21 mouse cellular contexts compared by ENCODE assay signal in genomic region chr15:99423884-99424283, GRCm38 (mm10). TPM values are rescaled to one million over a fixed set of nuclear protein-coding genes. Genes with fewer than 3 reads are reported as not detected.
DNase-seq lines count a peak whose midpoint lies in the region; ATAC-seq and TF ChIP-seq lines count a peak whose summit lies in the region.
"Had no signal": no experiment of that assay in that cellular context is flagged by ENCODE, and none has a peak within 500 bp of the region (broad histone marks: within the 10 kb centered on the region; RNA-seq: fewer than 3 reads in every experiment).

No protein-coding gene starts in this region.

- ATAC-seq in heart, embryonic 11.5 days (replicated peaks; ENCODE audit: insufficient number of reproducible peaks, low FRiP score, low TSS enrichment): no peak
- no peak for ATAC-seq in midbrain, embryonic 16.5 days
- no peak for ATAC-seq in midbrain, embryonic 13.5 days
- no peak for ATAC-seq in embryonic facial prominence, embryonic 12.5 days (ENCODE audit: insufficient number of reproducible peaks, insufficient read depth, low FRiP score, low TSS enrichment)
- ATAC-seq: forebrain, embryonic 16.5 days; hindbrain, embryonic 16.5 days had no signal

- H3K27me3 ChIP-seq in heart, embryonic 11.5 days (ENCODE audit: control insufficient read depth, insufficient read depth, low read length): no peaks in the 10 kb centered on the region
- no peaks in the 10 kb centered on the region for H3K27me3 ChIP-seq in midbrain, embryonic 16.5 days (ENCODE audit: control insufficient read depth, insufficient read depth, low read depth, low read length)
- no peaks in the 10 kb centered on the region for H3K27me3 ChIP-seq in midbrain, embryonic 13.5 days
- H3K27me3 ChIP-seq in embryonic facial prominence, embryonic 12.5 days: no peaks in the 10 kb centered on the region
- H3K27me3 ChIP-seq: embryonic facial prominence, embryonic 15.5 days; heart, embryonic 15.5 days; hindbrain, embryonic 12.5 days had no signal

- H3K9me3 ChIP-seq in heart, embryonic 11.5 days (replicated peaks; ENCODE audit: control insufficient read depth, low read length): no peaks in the 10 kb centered on the region
- H3K9me3 ChIP-seq in midbrain, embryonic 16.5 days (replicated peaks; ENCODE audit: control insufficient read depth, low read length, poor library complexity, severe bottlenecking): no peaks in the 10 kb centered on the region
- no peaks in the 10 kb centered on the region for H3K9me3 ChIP-seq in midbrain, embryonic 13.5 days
- no peaks in the 10 kb centered on the region for H3K9me3 ChIP-seq in embryonic facial prominence, embryonic 12.5 days
- H3K9me3 ChIP-seq: embryonic facial prominence, embryonic 15.5 days; G1E; heart, embryonic 15.5 days; hindbrain, embryonic 12.5 days had no signal

- H3K27ac ChIP-seq in heart, embryonic 11.5 days (ENCODE audit: low read depth, low read length): no peak overlapping the region
- no peak overlapping the region for H3K27ac ChIP-seq in midbrain, embryonic 16.5 days (ENCODE audit: low read length)
- no peak overlapping the region for H3K27ac ChIP-seq in midbrain, embryonic 13.5 days
- peak overlapping the region; percentile 85 for H3K27ac ChIP-seq in bone marrow macrophage, adult 2 months (ENCODE audit: insufficient read depth, low read depth, low read length)
- H3K27ac ChIP-seq in embryonic facial prominence, embryonic 12.5 days: no peak overlapping the region
- H3K27ac ChIP-seq: embryonic facial prominence, embryonic 15.5 days; heart, embryonic 15.5 days; hindbrain, embryonic 12.5 days had no signal

- H3K4me1 ChIP-seq in heart, embryonic 11.5 days (ENCODE audit: control insufficient read depth, insufficient read depth, low read length): peaks cover 13% of the 10 kb centered on the region
- peaks cover 4% of the 10 kb centered on the region for H3K4me1 ChIP-seq in midbrain, embryonic 16.5 days (ENCODE audit: control insufficient read depth, insufficient read depth, low read length)
- H3K4me1 ChIP-seq in midbrain, embryonic 13.5 days (replicated peaks): peaks cover 10% of the 10 kb centered on the region
- H3K4me1 ChIP-seq in bone marrow macrophage, adult 2 months (ENCODE audit: control insufficient read depth, insufficient read depth, low read length): peaks cover 52% of the 10 kb centered on the region
- H3K4me1 ChIP-seq in embryonic facial prominence, embryonic 12.5 days: peaks cover 11% of the 10 kb centered on the region

- H3K4me2 ChIP-seq in heart, embryonic 11.5 days: no peak overlapping the region
- no peak overlapping the region for H3K4me2 ChIP-seq in midbrain, embryonic 16.5 days (ENCODE audit: low read length)
- H3K4me2 ChIP-seq in midbrain, embryonic 13.5 days (replicated peaks): no peak overlapping the region
- H3K4me2 ChIP-seq in embryonic facial prominence, embryonic 12.5 days (replicated peaks): no peak overlapping the region
- H3K4me2 ChIP-seq: embryonic facial prominence, embryonic 15.5 days; heart, embryonic 15.5 days; hindbrain, embryonic 12.5 days had no signal

- no peak for TF ChIP-seq CTCF in bone marrow macrophage, adult 2 months (IDR thresholded peaks at IDR 0.05; ENCODE audit: low read depth, low read length)

- TF ChIP-seq POLR2A in bone marrow macrophage, adult 2 months (IDR thresholded peaks at IDR 0.05; ENCODE audit: borderline replicate concordance, low read depth, low read length): no peak

- no peak overlapping the region for H3K9ac ChIP-seq in heart, embryonic 11.5 days (ENCODE audit: low read depth, low read length)
- H3K9ac ChIP-seq in midbrain, embryonic 16.5 days (ENCODE audit: low read depth, low read length): 0 out of 2 replicates have a peak overlapping the region, but pooled peaks have one; percentile 11
- no peak overlapping the region for H3K9ac ChIP-seq in midbrain, embryonic 13.5 days (replicated peaks)
- 0 out of 2 replicates have a peak overlapping the region, but pooled peaks have one; percentile 12 for H3K9ac ChIP-seq in embryonic facial prominence, embryonic 12.5 days
- H3K9ac ChIP-seq: embryonic facial prominence, embryonic 15.5 days; heart, embryonic 15.5 days; hindbrain, embryonic 12.5 days had no signal

- DNase-seq in heart, postnatal 4 days: peak; percentile 17
- no peak for DNase-seq in kidney, postnatal 25 days
- no peak for DNase-seq in natural killer cell, adult 2 months (ENCODE audit: low spot score in 2 of 2)
- DNase-seq: adrenal gland, adult 8-10 months; cerebellum, adult 11-12 months; cerebellum, adult 9-10 months; cerebellum, postnatal 25 days; gastrocnemius, postnatal 10 days; heart, postnatal 14 days had no signal

- no peak overlapping the region for H3K4me3 ChIP-seq in heart, embryonic 11.5 days (ENCODE audit: low read depth, low read length)
- no peak overlapping the region for H3K4me3 ChIP-seq in midbrain, embryonic 16.5 days (ENCODE audit: low read depth, low read length)
- H3K4me3 ChIP-seq in midbrain, embryonic 13.5 days (replicated peaks): no peak overlapping the region
- 0 out of 2 replicates have a peak overlapping the region, but pooled peaks have one; percentile 1 for H3K4me3 ChIP-seq in bone marrow macrophage, adult 2 months (ENCODE audit: insufficient read depth, low read length)
- H3K4me3 ChIP-seq in embryonic facial prominence, embryonic 12.5 days: no peak overlapping the region
- H3K4me3 ChIP-seq: embryonic facial prominence, embryonic 15.5 days; erythroblast, embryonic 14.5 days; heart, embryonic 15.5 days; hindbrain, embryonic 12.5 days had no signal

- peaks cover 26% of the 10 kb centered on the region for H3K36me3 ChIP-seq in heart, embryonic 11.5 days (ENCODE audit: control insufficient read depth, insufficient read depth, low read length)
- H3K36me3 ChIP-seq in midbrain, embryonic 16.5 days (ENCODE audit: control insufficient read depth, insufficient read depth, low read length): peaks cover 33% of the 10 kb centered on the region
- H3K36me3 ChIP-seq in midbrain, embryonic 13.5 days: peaks cover 70% of the 10 kb centered on the region
- peaks cover 64% of the 10 kb centered on the region for H3K36me3 ChIP-seq in embryonic facial prominence, embryonic 12.5 days

- WGBS in heart, embryonic 11.5 days (ENCODE audit: insufficient replicate concordance): 81% methylated on average over 9 of the region's 9 CpGs
- 91% methylated on average over 9 of the region's 9 CpGs for WGBS in midbrain, embryonic 16.5 days
- WGBS in midbrain, embryonic 13.5 days: 92% methylated on average over 9 of the region's 9 CpGs
- 94% methylated on average over 9 of the region's 9 CpGs for WGBS in embryonic facial prominence, embryonic 12.5 days

RNA-seq across cellular contexts. Expression of gene Tmbim6, which starts 31.2 kb away (rescaled TPM):
- total RNA-seq in heart, postnatal 4 days (2021): 100 to 1,000 TPM; 197 to 201 TPM
- 233 and 290 TPM in 2 replicates for polyA plus RNA-seq in heart, embryonic 11.5 days (2014; fragmentation: Nextera tagmentation; extraction: Ambion mirVana)
- 279 and 310 TPM in 2 replicates for polyA plus RNA-seq in midbrain, embryonic 16.5 days (2015; fragmentation: Nextera tagmentation; extraction: Ambion mirVana)
- polyA plus RNA-seq in midbrain, embryonic 13.5 days (2015; fragmentation: Nextera tagmentation; extraction: Ambion mirVana): 228 and 244 TPM in 2 replicates
- polyA plus RNA-seq in bone marrow macrophage, adult 2 months (2012; ENCODE audit: insufficient read depth, insufficient read length, missing spikeins): 647 and 669 TPM in 2 replicates
- 256 and 268 TPM in 2 replicates for polyA plus RNA-seq in embryonic facial prominence, embryonic 12.5 days (2016; fragmentation: Nextera tagmentation; extraction: Ambion mirVana)

RNA-seq across cellular contexts. Expression of gene Nckap5l, which starts 33.7 kb away (rescaled TPM):
- total RNA-seq in heart, postnatal 4 days (2021): 10 to 100 TPM; 20.0 to 23.6 TPM
- 9.0 and 9.1 TPM in 2 replicates for polyA plus RNA-seq in heart, embryonic 11.5 days (2014; fragmentation: Nextera tagmentation; extraction: Ambion mirVana)
- 16.2 and 17.1 TPM in 2 replicates for polyA plus RNA-seq in midbrain, embryonic 16.5 days (2015; fragmentation: Nextera tagmentation; extraction: Ambion mirVana)
- polyA plus RNA-seq in midbrain, embryonic 13.5 days (2015; fragmentation: Nextera tagmentation; extraction: Ambion mirVana): 12.2 and 15.6 TPM in 2 replicates
- polyA plus RNA-seq in bone marrow macrophage, adult 2 months (2012; ENCODE audit: insufficient read depth, insufficient read length, missing spikeins): 4.0 and 10.3 TPM in 2 replicates
- 11.6 and 12.3 TPM in 2 replicates for polyA plus RNA-seq in embryonic facial prominence, embryonic 12.5 days (2016; fragmentation: Nextera tagmentation; extraction: Ambion mirVana)

RNA-seq across cellular contexts. Expression of gene Bcdin3d, which starts 50.6 kb away (rescaled TPM):
- total RNA-seq in heart, postnatal 4 days (2021): 1 to 10 TPM; 4.9 to 5.0 TPM
- polyA plus RNA-seq in heart, embryonic 11.5 days (2014; fragmentation: Nextera tagmentation; extraction: Ambion mirVana): 11.9 TPM in 2 replicates
- 19.0 and 21.6 TPM in 2 replicates for polyA plus RNA-seq in midbrain, embryonic 16.5 days (2015; fragmentation: Nextera tagmentation; extraction: Ambion mirVana)
- polyA plus RNA-seq in midbrain, embryonic 13.5 days (2015; fragmentation: Nextera tagmentation; extraction: Ambion mirVana): 26.5 and 26.9 TPM in 2 replicates
- 5.2 and 6.7 TPM in 2 replicates for polyA plus RNA-seq in bone marrow macrophage, adult 2 months (2012; ENCODE audit: insufficient read depth, insufficient read length, missing spikeins)
- 14.6 and 16.3 TPM in 2 replicates for polyA plus RNA-seq in embryonic facial prominence, embryonic 12.5 days (2016; fragmentation: Nextera tagmentation; extraction: Ambion mirVana)

RNA-seq across cellular contexts. Expression of gene Fmnl3, which starts 53.6 kb away (rescaled TPM):
- total RNA-seq in heart, postnatal 4 days (2021): 10 to 100 TPM; 42.6 to 44.4 TPM
- polyA plus RNA-seq in heart, embryonic 11.5 days (2014; fragmentation: Nextera tagmentation; extraction: Ambion mirVana): 11.0 and 11.4 TPM in 2 replicates
- 7.9 and 8.0 TPM in 2 replicates for polyA plus RNA-seq in midbrain, embryonic 16.5 days (2015; fragmentation: Nextera tagmentation; extraction: Ambion mirVana)
- 8.5 and 8.7 TPM in 2 replicates for polyA plus RNA-seq in midbrain, embryonic 13.5 days (2015; fragmentation: Nextera tagmentation; extraction: Ambion mirVana)
- polyA plus RNA-seq in bone marrow macrophage, adult 2 months (2012; ENCODE audit: insufficient read depth, insufficient read length, missing spikeins): 18.9 and 23.2 TPM in 2 replicates
- polyA plus RNA-seq in embryonic facial prominence, embryonic 12.5 days (2016; fragmentation: Nextera tagmentation; extraction: Ambion mirVana): 32.6 and 37.0 TPM in 2 replicates

Comparison
In these comparisons a context has a peak if more than half of its experiments do, and no peak if none do; other contexts are left out.
1. H3K9ac ChIP-seq: peak in midbrain, embryonic 16.5 days (single experiment) and embryonic facial prominence, embryonic 12.5 days (single experiment); none in heart, embryonic 11.5 days (single experiment) and midbrain, embryonic 13.5 days (single experiment).